Mouse (Mus musculus) MEL (cell line): ENCODE measurements around the gene Axdnd1. TPM values are rescaled to one million over a fixed set of nuclear protein-coding genes. Genes with fewer than 3 reads are reported as not detected.

Experiments
- DNase-seq: peaks from one replicate; pipeline ENCODE4 v3.0.0; 2011; ENCODE audit warnings: low read depth, low spot score
- H3K27ac ChIP-seq: 2 replicates; pipeline ENCODE4 v1.5.1; 2012; ENCODE audit warnings: low read depth, mild to moderate bottlenecking, control low read depth, low read length, moderate library complexity; ENCODE audit not compliant: control insufficient read depth
- H3K27me3 ChIP-seq, 2 experiments: fragments of 150-350 bp in 1 of 2; sonication (generic) in 1 of 2; 2 replicates each; pipeline ENCODE4 v1.6.1; 2012; ENCODE audit warnings: low read length in 2 of 2, mild to moderate bottlenecking in 2 of 2, improper control_type of control experiment in 1 of 2, moderate library complexity in 1 of 2; ENCODE audit not compliant: insufficient read depth in 2 of 2, control insufficient read depth in 1 of 2
- H3K36me3 ChIP-seq, 2 experiments: 2 replicates each; pipeline ENCODE4 v1.6.1; 2012 to 2014; ENCODE audit warnings: low read length in 2 of 2, improper control_type of control experiment in 1 of 2, inconsistent platforms in 1 of 2, mild to moderate bottlenecking in 1 of 2; ENCODE audit not compliant: insufficient read depth in 2 of 2, control insufficient read depth in 1 of 2
- H3K4me1 ChIP-seq, 2 experiments: fragments of 150-350 bp in 1 of 2; sonication (generic) in 1 of 2; 2 replicates each; pipeline ENCODE4 v1.6.1; 2012; ENCODE audit warnings: low read length in 2 of 2, improper control_type of control experiment in 1 of 2, mild to moderate bottlenecking in 1 of 2; ENCODE audit not compliant: insufficient read depth in 2 of 2, control insufficient read depth in 1 of 2
- H3K4me3 ChIP-seq, 2 experiments: fragments of 150-350 bp in 1 of 2; sonication (generic) in 1 of 2; 2 replicates each; pipeline ENCODE4 v1.5.1; 2012; ENCODE audit warnings: low read depth in 2 of 2, low read length in 2 of 2, mild to moderate bottlenecking in 2 of 2, moderate library complexity in 2 of 2, control low read depth in 1 of 2, improper control_type of control experiment in 1 of 2; ENCODE audit not compliant: control insufficient read depth in 1 of 2, insufficient read depth in 1 of 2
- H3K79me2 ChIP-seq: 2 replicates; pipeline ENCODE4 v1.6.1; 2012; ENCODE audit warnings: mild to moderate bottlenecking, low read length, moderate library complexity; ENCODE audit not compliant: control insufficient read depth, poor library complexity, insufficient read depth
- H3K9ac ChIP-seq: 2 replicates; pipeline ENCODE4 v1.6.1; 2012; ENCODE audit warnings: low read depth, mild to moderate bottlenecking, control low read depth, low read length, moderate library complexity; ENCODE audit not compliant: control insufficient read depth, poor library complexity, severe bottlenecking
- H3K9me3 ChIP-seq: fragments of 150-350 bp; sonication (generic); replicated peaks from 2 replicates; pipeline ENCODE4 v1.6.1; 2012; ENCODE audit warnings: mild to moderate bottlenecking, low read length, improper control_type of control experiment, moderate library complexity; ENCODE audit not compliant: insufficient read depth
- BHLHE40 ChIP-seq: IDR thresholded peaks from 2 replicates; pipeline ENCODE4 v1.6.1; 2012; ENCODE audit warnings: low read depth, mild to moderate bottlenecking, inconsistent platforms, low read length, improper control_type of control experiment, borderline replicate concordance
- CHD1 ChIP-seq: IDR thresholded peaks from 2 replicates; pipeline ENCODE4 v1.6.1; 2012; ENCODE audit warnings: low read depth, mild to moderate bottlenecking, inconsistent platforms, low read length, improper control_type of control experiment
- CTCF ChIP-seq, 3 experiments: IDR thresholded peaks in 2 of 3; conservative IDR thresholded peaks in 1 of 3; 2 replicates each; pipeline ENCODE4 v1.5.1; 2011 to 2012; ENCODE audit warnings: low read length in 3 of 3, low read depth in 2 of 3, mild to moderate bottlenecking in 2 of 3, improper control_type of control experiment in 1 of 3, inconsistent platforms in 1 of 3, mixed read lengths in 1 of 3, moderate library complexity in 1 of 3; ENCODE audit not compliant: control insufficient read depth in 1 of 3, insufficient read depth in 1 of 3, poor library complexity in 1 of 3, severe bottlenecking in 1 of 3
- E2F4 ChIP-seq: IDR thresholded peaks from 2 replicates; pipeline ENCODE4 v1.6.1; 2011; ENCODE audit warnings: low read depth, low read length, improper control_type of control experiment, borderline replicate concordance
- GABPA ChIP-seq: IDR thresholded peaks from 2 replicates; pipeline ENCODE4 v1.6.1; 2012; ENCODE audit warnings: low read depth, mild to moderate bottlenecking, inconsistent platforms, low read length, improper control_type of control experiment, moderate library complexity
- GATA1 ChIP-seq: IDR thresholded peaks from 2 replicates; pipeline ENCODE4 v1.6.1; 2011; ENCODE audit warnings: low read depth, low read length, improper control_type of control experiment
- HCFC1 ChIP-seq: IDR thresholded peaks from 2 replicates; pipeline ENCODE4 v1.6.1; 2012; ENCODE audit warnings: low read depth, mild to moderate bottlenecking, inconsistent platforms, low read length, improper control_type of control experiment, moderate library complexity
- KAT2A ChIP-seq: conservative IDR thresholded peaks from 2 replicates; pipeline ENCODE4 v1.6.1; 2012; ENCODE audit warnings: low read depth, low read length, improper control_type of control experiment, inconsistent platforms
- MAX ChIP-seq: IDR thresholded peaks from 2 replicates; pipeline ENCODE4 v1.6.1; 2011; ENCODE audit warnings: low read length, improper control_type of control experiment
- MAZ ChIP-seq: IDR thresholded peaks from 2 replicates; pipeline ENCODE4 v1.6.1; 2012; ENCODE audit warnings: low read depth, mild to moderate bottlenecking, inconsistent platforms, low read length, improper control_type of control experiment
- MYB ChIP-seq: IDR thresholded peaks from 2 replicates; pipeline ENCODE4 v1.6.1; 2011; ENCODE audit warnings: mild to moderate bottlenecking, low read depth, low read length, improper control_type of control experiment
- NELFE ChIP-seq: IDR thresholded peaks from 2 replicates; pipeline ENCODE4 v1.6.1; 2011; ENCODE audit warnings: low read depth, low read length, improper control_type of control experiment
- POLR2AphosphoS2 ChIP-seq: IDR thresholded peaks from 2 replicates; pipeline ENCODE4 v1.6.1; 2011; ENCODE audit warnings: low read length, improper control_type of control experiment
- POLR2AphosphoS5 ChIP-seq: IDR thresholded peaks from 2 replicates; pipeline ENCODE4 v1.6.1; 2012; ENCODE audit warnings: low read depth, borderline replicate concordance, mild to moderate bottlenecking, inconsistent platforms, low read length, moderate library complexity, mixed read lengths
- RAD21 ChIP-seq: IDR thresholded peaks from 2 replicates; pipeline ENCODE4 v1.6.1; 2011; ENCODE audit warnings: mild to moderate bottlenecking, low read depth, low read length, improper control_type of control experiment
- RCOR1 ChIP-seq: IDR thresholded peaks from 2 replicates; pipeline ENCODE4 v1.6.1; 2012; ENCODE audit warnings: low read depth, mild to moderate bottlenecking, inconsistent platforms, low read length, improper control_type of control experiment
- SIN3A ChIP-seq: IDR thresholded peaks from 2 replicates; pipeline ENCODE4 v1.6.1; 2012; ENCODE audit warnings: low read length, improper control_type of control experiment, inconsistent platforms
- TAL1 ChIP-seq: IDR thresholded peaks from 2 replicates; pipeline ENCODE4 v1.6.1; 2012; ENCODE audit warnings: mild to moderate bottlenecking, inconsistent platforms, low read length, moderate library complexity, mixed read lengths
- UBTF ChIP-seq: IDR thresholded peaks from 2 replicates; pipeline ENCODE4 v1.6.1; 2012; ENCODE audit warnings: low read depth, mild to moderate bottlenecking, inconsistent platforms, low read length, improper control_type of control experiment, moderate library complexity, borderline replicate concordance; ENCODE audit not compliant: insufficient read depth
- USF1 ChIP-seq: IDR thresholded peaks from 2 replicates; pipeline ENCODE4 v1.6.1; 2014; ENCODE audit warnings: low read depth, mild to moderate bottlenecking, inconsistent platforms, low read length, improper control_type of control experiment, moderate library complexity
- ZC3H11A ChIP-seq: IDR thresholded peaks from 2 replicates; pipeline ENCODE4 v1.6.1; 2012; ENCODE audit warnings: low read depth, mild to moderate bottlenecking, inconsistent platforms, low read length, improper control_type of control experiment
- ZKSCAN1 ChIP-seq: IDR thresholded peaks from 2 replicates; pipeline ENCODE4 v1.6.1; 2012; ENCODE audit warnings: low read depth, mild to moderate bottlenecking, inconsistent platforms, low read length, improper control_type of control experiment, moderate library complexity
- ZMIZ1 ChIP-seq: IDR thresholded peaks from 2 replicates; pipeline ENCODE4 v1.6.1; 2012; ENCODE audit warnings: low read depth, mild to moderate bottlenecking, inconsistent platforms, low read length, improper control_type of control experiment, moderate library complexity
- ZNF384 ChIP-seq: IDR thresholded peaks from 2 replicates; pipeline ENCODE4 v1.6.1; 2012; ENCODE audit warnings: low read depth, mild to moderate bottlenecking, inconsistent platforms, low read length, improper control_type of control experiment
- polyA plus RNA-seq, 2 experiments: library from polyadenylated mRNA; stranded (reverse) in 1 of 2; unstranded in 1 of 2; fragments of >175 nt in 1 of 2; fragments of >200 nt in 1 of 2; gene quantifications; 2 replicates each; pipeline versions ENCODE4 v1.2.1 to v1.2.4; 2012; ENCODE audit warnings: low replicate concordance in 2 of 2, low read depth in 1 of 2; ENCODE audit not compliant: insufficient read length in 2 of 2, insufficient read depth in 1 of 2, missing spikeins in 1 of 2
- total RNA-seq: library from RNA; depleted of rRNA; stranded (reverse); fragments of 300-350 nt; gene quantifications from 2 replicates; pipeline ENCODE4 v1.2.3, GENCODE M21; 2012

Axdnd1 gene
- total and polyA plus RNA-seq, 3 experiments, result 0.08 to 0.29 TPM; not detected in 1

DNA sequence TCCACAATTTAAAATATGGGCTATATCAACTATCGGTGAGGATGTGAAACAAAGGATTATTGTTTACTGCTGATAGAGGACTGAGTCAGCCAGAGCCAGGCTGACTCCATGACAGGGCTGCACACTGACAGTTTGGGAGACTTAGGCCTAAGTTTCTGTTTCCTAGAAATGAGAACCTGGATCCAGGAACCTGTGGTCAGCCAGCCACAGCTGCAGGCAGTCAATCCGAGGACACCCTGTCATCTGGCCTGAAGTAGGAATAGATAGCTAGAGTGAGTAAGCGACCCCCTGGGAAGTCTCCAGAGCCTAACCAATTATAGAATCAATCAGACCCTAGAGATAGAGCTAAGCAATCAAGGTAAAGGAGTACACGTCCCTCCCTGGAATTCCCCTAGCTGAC lies 76.5 kb downstream of the Axdnd1 start:
- no peaks in the 10 kb centered on the region for H3K4me1 ChIP-seq
- no peak for TF ChIP-seq CTCF (IDR thresholded peaks at IDR 0.05 in 2 of 3, conservative IDR thresholded peaks at IDR 0.05 in 1 of 3; ENCODE audit: control insufficient read depth in 1 of 3, insufficient read depth in 1 of 3, low read depth in 2 of 3, low read length in 3 of 3, poor library complexity in 1 of 3, severe bottlenecking in 1 of 3)
- TF ChIP-seq UBTF, result no peak
- no peak for TF ChIP-seq SIN3A
- no peak overlapping the region for H3K4me3 ChIP-seq
- H3K9ac ChIP-seq, result no peak overlapping the region
- no peak for DNase-seq
- no peaks in the 10 kb centered on the region for H3K9me3 ChIP-seq
- no peaks in the 10 kb centered on the region for H3K27me3 ChIP-seq
- H3K79me2 ChIP-seq, result no peaks in the 10 kb centered on the region
- H3K27ac ChIP-seq, result no peak overlapping the region
- H3K36me3 ChIP-seq, result no peaks in the 10 kb centered on the region

DNA sequence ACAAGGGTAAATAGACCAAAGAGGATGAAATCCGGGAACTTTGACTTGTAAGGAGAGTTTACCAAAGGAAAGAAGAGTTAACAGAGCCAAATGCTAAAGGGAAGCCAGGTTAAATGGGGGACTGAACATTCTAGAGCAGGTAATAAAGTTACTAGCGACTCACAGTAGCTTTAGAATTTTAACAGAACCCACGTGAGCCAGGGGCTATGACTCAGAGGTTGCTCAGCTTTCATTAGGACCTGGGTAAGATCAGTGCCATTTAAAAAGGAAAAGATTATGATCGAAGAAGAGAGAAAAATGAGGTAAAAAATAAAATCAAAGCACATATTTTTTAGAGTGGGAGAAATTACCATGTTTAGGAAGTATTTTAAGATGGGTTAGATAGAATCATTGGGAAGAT lies 80.1 kb downstream of the Axdnd1 start:
- peaks cover 0 to 1% of the 10 kb centered on the region in 2 experiments; a peak in 2 of 4 replicates for H3K27me3 ChIP-seq
- no peak for TF ChIP-seq ZC3H11A
- no peak for TF ChIP-seq NELFE
- no peak for TF ChIP-seq ZKSCAN1
- TF ChIP-seq MAX, result no peak
- no peak for TF ChIP-seq USF1
- TF ChIP-seq POLR2AphosphoS2, result no peak
- TF ChIP-seq TAL1, result no peak
- TF ChIP-seq E2F4, result no peak
- no peak for TF ChIP-seq RAD21
- TF ChIP-seq ZNF384, result no peak
- no peak for TF ChIP-seq BHLHE40
- no peak for TF ChIP-seq POLR2AphosphoS5
- TF ChIP-seq HCFC1, result no peak
- TF ChIP-seq, all 39 proteins: peak for 0
- no peak overlapping the region for H3K4me3 ChIP-seq
- no peak overlapping the region for H3K9ac ChIP-seq
- H3K4me1 ChIP-seq, result no peaks in the 10 kb centered on the region
- H3K9me3 ChIP-seq, result no peaks in the 10 kb centered on the region
- no peaks in the 10 kb centered on the region for H3K79me2 ChIP-seq
- DNase-seq, result peak; percentile 14
- H3K27ac ChIP-seq, result no peak overlapping the region
- H3K36me3 ChIP-seq, result no peaks in the 10 kb centered on the region

DNA sequence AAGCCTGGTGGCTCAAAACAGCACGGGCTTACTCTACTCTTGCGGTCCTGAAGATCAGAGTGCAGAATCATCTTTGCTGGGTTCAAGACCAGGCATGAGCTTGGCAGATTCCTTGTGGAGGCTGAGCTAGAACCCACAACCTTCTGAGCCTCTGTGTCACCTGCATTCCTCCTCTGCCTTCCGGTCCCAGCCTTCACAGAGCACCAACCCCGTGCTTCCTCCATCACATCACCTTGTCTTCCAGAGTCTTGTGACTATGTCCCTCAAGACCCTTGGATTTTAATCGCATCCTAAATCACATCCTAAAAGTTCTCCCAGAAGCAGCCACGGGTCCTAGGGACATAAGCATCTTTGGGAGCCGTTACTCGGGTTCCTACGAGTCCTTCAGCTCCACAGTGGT lies 97.8 kb downstream of the Axdnd1 start:
- Histone ChIP-seq H3K4me3 (no peak overlapping the region), H3K79me2 (no peaks in the 10 kb centered on the region), H3K27me3 (peaks cover 2% of the 10 kb centered on the region in 2 experiments; a peak in 2 of 4 replicates), H3K4me1 (no peaks in the 10 kb centered on the region), H3K27ac (no peak overlapping the region), H3K9ac (no peak overlapping the region)
- DNase-seq, result no peak
- TF ChIP-seq TAL1 (no peak), RCOR1 (no peak), BHLHE40 (no peak), ZKSCAN1 (no peak), GABPA (no peak), MAZ (no peak), KAT2A (no peak), GATA1 (no peak), ZMIZ1 (no peak), ZC3H11A (no peak), MYB (no peak), CHD1 (no peak)
- TF ChIP-seq, all 39 proteins: peak for 0
- H3K36me3 ChIP-seq, result no peaks in the 10 kb centered on the region
- H3K9me3 ChIP-seq, result no peaks in the 10 kb centered on the region
